Mouse (Mus musculus) layer of hippocampus, adult 11-12 months (tissue): ENCODE measurements at regions not wholly inside any gene's neighbourhood (a gene's known extent, or its start where the extent isn't known, plus 50 kb on each side); places are given as distances from the start of the nearest gene placed in this dataset.

Source experiments
- DNase-seq: peaks from one replicate; pipeline ENCODE4 v3.0.0; 2022; ENCODE audit warnings: low spot score

- DNase-seq, result peak; percentile 76
These were observed 114.3 kb downstream of the Rab38 start for GRCm38 (mm10) chr7:88544393-88544792.

GRCm38 (mm10) chr7:88544976-88545654 lies 115.0 kb downstream of the Rab38 start:
- DNase-seq, result no peak

- no peak for DNase-seq
These were observed 145.0 kb downstream of the Rab38 start for GRCm38 (mm10) chr7:88575073-88575472.

GRCm38 (mm10) chr7:88600781-88601180 lies 170.7 kb downstream of the Rab38 start:
- DNase-seq, result no peak
